Mouse (Mus musculus) heart, adult 9 months (tissue): ENCODE results near the gene Dmwd.

Experiments used
- DNase-seq, 2 experiments: peaks; one replicate each; pipeline ENCODE4 v3.0.0; 2022; ENCODE audit warnings: low spot score in 2 of 2

Gene Dmwd

DNA sequence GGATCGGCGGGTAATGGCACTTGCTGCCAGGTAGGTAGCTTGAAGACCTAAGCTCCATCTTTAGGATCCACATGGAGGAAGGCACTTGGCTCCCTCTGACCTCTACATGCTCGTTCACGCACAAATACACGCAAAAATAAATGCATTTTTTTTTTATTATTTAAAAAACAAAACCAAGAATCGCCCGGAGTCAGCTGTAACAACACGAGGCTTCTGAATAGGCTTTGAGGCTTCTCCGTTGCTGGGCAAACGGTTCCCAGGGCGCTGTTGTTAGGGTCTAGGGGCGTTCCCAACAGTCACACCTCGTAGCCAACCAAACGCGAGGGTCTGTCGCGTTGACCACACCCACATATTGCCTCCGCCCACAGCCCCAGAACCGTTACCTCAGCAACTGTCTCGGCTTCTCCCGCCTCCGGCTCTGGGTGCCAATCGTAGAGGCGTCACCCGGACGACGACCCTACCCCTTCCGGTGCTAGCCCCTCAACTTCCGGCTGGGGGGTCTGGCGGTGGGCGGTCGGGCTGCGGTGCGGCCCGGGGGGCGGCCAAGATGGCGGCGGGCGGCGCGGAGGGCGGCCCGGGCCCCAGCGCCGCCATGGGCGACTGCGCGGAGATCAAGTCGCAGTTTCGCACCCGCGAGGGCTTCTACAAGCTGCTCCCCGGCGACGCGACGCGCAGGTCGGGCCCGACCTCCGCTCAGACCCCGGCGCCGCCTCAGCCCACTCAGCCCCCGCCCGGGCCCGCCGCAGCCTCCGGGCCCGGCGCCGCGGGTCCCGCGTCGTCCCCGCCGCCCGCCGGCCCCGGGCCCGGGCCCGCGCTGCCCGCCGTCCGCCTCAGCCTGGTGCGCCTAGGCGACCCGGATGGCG, at the start of gene Dmwd:
TSS of gene Dmwd (plus strand) at position 505 of the 863 bp plus-strand sequence.
- DNase-seq: peak; percentile 95 to 96

DNA sequence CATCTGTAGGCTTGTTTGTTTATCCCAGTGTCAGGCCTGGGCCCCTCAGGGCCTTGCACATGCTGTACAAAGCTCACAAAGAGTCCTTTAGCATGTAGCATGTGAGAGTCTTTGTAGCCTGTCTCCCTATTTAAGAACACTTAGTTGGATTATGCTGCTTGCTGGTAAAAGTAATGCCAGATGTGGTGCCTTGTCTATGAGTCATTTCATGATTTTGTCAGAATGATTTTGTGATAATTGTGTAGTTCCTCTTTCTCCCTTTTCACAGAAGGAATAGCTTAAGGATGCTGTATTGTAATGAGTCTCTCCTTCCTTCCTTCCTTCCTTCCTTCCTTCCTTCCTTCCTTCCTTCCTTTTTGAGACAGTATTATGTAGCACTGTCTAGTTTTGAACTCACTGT, 48.0 kb upstream of the Dmwd start:
- no peak for DNase-seq

DNA sequence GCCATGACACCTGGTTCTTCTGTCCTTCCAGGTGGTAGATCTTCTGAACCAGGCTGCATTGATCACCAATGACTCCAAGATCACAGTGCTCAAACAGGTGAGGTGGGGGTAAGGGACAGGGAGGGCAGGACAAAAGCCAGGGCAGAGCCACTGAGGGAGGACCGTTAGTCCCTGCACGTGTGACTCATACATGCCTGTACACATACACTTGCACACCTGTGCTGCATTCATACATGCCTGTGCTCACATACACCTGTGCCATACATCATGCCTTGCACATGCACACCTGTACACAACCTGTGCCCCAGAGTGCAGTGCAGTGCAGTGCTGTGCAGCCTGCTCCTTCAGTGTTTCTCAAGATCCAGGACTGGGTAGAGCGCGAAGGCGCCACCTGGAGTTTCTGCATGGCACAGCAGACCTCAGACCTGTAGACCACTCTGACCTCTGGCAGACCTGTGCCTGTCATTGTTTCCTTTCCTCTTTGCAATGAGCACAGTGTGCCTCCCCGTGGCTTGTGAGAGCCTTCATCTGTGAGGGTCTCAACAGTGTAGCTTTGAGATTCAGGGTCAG, 46.9 kb upstream of the Dmwd start:
- peak in 1 of 2 experiments; percentile 34 for DNase-seq

DNA sequence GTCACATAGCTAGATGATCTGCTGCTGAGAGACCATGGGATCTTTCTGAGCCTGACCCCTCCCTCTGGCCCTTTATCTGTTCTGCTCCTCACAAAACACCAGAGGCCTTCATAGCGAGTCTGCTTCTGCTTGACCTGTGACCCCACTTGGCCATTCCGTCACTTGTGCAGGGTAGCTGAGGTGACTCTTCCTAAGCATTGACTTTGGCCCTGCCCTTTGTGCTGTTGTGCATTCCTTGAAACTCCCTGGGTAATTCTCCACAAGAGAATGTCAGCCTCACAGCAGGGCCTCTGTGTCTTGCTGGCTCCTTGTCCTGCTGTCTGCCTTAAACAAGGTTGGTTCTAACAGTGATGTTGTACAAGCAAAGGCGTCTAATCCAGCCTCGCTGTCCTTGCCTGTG, 44.4 kb upstream of the Dmwd start:
- no peak for DNase-seq

DNA sequence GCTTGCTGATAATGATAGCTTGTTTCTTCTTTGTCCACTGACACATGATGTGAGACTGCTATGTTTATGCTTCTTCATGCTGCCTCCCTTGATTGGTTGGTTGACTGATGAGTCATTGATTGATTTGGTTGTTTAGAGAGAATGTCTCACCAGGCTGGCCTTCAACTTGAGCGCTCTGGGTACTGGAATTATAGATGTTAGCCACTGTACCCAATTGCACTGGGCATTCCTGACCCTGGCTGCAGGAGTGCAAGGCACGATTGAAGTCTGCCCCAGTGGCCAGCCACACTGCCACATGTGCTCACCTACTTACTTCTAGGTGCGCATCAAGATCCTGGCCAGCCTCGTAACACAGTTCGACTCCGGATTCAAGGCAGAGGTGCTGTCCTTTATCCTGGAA, 31.4 kb upstream of the Dmwd start:
- DNase-seq: no peak

DNA sequence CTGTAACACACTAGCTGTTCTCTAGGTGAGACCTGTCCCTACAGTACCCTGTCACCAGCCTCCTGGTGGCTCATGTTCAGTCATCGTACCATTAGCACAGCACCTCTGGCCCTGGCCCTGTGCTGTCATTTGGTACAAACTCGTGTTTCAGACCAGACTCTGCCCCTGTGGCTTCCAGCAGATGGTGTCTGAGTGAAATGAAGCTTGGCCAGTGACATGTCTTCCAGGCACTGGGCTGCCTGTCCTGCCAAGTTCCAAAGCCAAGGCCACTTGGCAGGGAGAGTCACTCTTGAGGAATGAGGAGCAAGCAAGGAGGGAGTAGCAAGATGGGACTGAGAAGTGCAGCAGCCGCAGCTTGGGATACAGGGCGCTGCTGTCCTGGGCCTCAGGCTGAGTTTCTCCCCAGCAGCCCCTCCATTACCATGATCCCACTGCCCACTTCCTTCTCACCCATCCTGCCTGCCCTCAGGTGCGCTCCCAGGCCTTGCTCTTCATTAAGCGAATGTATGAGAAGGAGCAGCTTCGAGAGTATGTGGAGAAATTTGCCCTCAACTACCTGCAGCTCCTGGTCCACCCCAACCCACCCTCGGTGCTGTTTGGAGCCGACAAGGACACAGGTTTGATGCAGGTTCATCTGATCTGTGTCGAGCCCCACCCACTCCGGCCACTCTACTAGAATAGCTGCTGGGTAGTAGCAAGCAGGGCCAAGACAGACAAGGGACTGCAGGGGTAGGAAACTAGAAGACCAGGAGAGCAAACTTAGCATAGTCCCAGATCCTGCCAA, 29.5 kb upstream of the Dmwd start:
- no peak for DNase-seq

DNA sequence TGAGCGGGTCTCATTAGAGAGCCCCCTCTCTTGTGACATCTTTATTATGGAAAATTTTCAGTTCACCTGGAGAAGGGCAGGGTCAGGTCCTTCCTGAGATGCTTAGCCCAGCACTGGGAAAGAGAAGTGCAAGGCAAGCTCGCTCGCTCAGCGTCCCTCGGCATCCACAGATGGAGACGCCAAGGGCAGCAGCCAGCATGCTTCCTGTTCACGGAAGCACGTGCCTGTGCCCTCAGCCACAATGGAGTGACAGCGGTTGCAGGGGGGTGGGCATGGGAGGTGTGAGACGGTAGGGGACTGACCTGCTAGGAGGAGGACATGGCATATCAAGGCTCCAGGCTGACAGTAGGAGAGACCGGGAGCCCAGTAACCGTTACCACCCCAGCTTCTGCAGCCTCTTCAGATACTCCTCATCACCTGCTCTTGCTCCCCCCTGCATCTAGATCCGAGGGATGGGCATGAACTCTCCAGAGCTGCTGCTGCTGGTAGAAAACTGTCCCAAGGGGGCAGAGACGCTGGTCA, 28.0 kb upstream of the Dmwd start:
- DNase-seq: no peak

DNA sequence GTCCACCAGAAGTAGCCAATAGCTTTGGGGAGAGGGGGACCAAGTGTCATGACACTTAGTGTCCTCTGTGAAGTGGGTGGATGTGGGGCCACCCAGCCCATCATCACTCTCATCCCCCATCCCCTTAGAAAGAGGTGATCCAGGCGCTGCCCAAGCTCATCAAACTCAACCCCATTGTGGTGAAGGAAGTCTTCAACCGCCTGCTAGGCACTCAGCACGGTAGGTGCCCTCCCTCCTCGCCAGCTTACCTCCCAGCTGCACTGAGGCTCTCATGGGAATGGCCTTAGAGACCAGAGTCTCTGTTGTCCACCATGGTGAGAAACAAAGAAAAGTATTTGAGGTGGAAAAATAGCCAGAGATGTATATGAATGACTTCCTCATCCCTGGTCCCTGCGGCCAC, 26.8 kb upstream of the Dmwd start:
- DNase-seq: no peak

DNA sequence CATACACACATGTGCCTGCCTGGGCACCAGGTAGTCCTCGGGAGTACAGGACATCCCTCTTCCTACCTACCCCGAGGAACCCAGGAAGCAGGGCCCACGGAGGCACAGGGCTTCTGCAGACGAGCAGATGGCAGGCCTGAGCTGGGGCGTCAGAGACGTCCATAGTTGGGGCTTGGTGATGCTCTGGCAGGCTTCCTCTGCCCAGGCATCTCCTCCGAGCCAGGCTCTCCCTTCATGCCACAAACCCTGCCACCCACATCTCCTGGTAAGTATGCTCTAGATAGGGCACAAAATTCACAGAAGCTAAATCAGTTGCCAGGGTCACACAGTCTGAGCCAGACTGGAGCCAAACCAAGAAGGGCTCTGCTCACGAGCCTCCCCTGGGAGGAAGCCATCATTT, 25.9 kb upstream of the Dmwd start:
- no peak for DNase-seq

DNA sequence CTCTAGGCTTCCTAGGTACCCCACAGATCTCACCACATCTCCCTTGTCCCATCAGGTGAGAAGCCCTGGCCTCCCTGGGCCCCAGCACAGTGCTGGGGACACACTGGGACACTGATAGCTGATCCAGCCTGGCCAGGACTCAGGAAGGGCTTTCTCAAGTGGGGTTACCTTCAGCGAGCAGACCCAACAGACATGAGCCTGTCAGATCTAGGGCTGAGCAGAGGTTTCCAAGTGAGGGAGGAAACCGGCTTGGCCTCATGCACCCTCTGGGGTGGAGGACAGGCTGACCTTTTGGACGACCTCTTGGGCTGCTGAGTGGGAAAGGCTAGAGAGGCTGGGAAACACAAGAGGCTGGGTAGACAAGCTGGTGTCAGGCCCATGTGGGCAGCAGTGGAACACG, 24.9 kb upstream of the Dmwd start:
- DNase-seq: peak in 1 of 2 experiments; percentile 9

DNA sequence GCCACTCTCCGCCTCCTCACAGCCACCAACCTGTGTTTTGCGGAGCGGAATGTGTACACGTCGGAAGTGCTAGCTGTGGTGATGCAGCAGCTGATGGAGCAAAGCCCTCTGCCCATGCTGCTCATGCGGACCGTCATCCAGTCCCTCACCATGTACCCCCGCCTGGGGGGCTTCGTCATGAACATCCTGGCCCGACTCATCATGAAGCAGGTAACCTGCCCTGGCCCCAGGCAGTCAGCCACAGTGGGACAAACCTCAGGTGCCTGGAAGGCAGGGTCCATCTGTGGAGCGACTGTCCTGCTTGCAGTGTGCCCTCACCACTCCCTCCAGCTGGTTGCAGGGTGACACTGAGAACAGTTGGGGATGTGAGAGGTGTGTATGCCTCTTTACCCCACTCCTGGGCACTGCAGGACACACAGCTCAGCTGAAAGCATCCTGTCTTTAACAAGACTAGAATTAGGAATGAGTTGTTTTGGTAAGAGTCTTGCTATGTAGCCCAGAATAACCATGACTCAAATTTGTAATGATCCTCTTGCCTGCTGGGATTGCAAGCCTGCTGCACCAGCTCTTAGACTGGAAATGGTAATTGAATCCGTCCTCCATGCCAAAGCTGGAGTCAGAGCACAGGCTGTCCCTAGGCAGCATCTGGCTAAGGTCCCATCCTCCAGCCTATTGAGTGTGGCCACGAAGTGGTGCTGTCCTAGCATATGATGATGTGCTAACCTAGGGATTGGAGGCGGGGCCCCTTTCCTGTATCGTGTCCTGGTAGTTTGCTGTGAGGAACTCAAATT, 23.5 kb upstream of the Dmwd start:
- no peak for DNase-seq

DNA sequence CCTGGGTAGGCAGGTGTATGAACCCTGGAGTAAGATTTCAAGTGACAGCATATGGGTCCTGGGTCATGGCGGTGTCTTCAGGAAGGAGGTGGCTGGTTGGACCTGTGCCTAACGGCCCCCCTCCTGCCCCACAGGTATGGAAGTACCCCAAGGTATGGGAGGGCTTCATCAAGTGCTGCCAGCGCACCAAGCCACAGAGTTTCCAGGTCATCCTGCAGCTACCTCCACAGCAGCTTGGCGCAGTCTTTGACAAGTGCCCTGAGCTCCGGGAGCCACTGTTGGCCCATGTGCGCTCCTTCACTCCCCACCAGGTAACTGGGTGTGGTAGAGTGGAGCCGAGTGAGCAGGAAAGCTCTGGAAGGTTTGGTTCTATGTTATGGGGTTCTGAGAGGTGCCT, 22.9 kb upstream of the Dmwd start:
- DNase-seq: no peak

DNA sequence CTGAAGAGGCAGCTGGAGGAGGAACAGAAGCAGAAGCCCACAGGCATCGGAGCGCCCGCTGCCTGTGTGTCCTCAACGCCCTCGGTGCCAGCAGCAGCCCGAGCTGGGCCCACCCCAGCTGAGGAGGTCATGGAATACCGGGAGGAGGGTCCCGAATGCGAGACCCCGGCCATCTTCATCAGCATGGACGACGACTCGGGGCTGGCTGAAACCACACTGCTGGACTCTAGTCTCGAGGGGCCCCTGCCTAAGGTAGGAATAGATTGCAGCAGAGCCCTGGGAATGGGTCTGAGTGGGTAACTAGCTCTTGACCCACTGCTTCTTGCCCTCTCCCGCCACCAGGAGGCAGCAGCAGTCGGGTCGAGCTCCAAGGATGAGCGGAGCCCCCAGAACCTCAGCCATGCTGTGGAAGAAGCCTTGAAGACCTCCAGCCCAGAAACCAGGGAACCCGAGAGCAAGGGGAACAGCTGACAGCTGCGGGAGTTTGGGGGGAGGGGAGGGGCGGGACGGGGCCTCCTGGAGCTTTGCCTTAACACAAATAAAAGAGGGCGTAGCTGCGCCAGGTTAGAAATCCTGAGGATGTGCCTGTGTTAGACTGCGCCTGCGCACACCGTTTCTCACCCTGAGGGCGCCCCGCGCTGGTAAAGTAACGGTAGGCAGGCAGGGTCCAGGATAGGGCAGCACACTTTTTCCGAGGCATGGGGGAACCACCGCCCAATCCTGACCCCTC, 21.8 kb upstream of the Dmwd start, which contains the start of gene Rsph6a:
TSS of gene Rsph6a (plus strand) at position 644 of the 730 bp plus-strand sequence.
- DNase-seq: no peak

DNA sequence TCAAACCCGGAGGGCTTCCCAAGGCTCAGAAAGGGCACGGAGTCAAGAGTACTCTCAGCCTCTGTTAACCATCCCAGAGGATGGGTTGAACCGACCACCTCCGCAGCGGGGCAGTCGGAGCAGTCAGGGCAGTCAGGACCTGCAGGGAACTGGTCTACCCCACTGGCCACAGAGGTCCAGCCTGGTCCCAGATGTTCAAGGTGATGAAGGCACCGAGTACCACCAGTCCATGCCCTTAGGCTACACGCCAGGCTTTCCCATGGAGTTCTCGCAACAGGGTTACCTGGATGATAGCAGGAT, 21.3 kb upstream of the Dmwd start:
- DNase-seq: no peak

DNA sequence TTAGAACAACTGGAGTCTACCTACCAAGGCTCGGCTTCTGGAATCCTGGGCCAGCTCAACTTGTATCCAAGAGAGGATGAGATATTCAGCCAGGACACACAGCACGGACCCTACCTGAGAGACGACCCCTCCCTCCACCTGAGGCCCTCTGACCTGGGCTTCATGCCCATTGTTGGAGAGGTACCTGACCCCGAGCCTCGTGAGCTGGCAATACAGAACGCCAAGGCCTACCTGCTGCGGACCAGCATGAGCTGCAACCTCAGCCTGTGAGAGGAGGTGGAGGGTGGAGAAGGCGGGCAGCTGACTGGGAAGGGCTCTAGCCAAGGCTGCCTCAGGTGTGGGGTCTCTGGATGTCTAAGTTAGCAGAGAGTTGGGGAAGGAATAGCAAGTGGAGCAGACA, 20.9 kb upstream of the Dmwd start:
- DNase-seq: no peak

DNA sequence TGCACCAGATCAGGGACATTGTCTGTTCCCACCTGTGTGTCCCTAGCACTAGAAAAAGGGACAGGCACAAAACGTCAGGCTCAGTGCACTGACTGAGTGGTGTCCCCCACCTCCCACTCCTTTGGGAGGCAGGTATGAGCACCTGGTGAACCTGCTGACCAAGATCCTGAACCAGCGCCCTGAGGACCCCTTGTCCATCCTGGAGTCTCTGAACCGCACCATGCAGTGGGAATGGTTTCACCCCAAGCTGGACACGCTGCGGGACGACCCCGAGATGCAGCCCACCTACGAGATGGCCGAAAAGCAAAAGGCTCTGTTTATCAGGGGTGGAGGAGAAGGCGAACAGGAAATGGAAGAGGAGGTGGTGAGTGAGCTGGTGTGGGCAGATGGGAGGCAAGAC, 18.6 kb upstream of the Dmwd start:
- no peak for DNase-seq

DNA sequence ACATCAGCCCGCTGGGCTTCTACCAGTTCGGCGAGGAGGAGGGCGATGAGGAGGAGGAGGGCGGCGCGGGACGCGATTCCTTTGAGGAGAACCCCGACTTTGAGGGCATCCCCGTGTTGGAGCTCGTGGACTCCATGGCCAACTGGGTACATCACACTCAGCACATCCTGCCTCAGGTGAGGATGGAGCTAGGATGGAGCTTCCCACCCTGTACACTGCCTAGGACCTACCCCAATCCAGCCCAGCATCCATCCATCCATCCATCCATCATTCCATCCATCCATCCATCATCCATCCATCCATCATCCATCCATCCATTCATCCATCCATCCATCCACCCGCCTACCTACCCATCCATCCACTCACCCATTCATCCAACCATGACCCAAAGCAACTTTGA, 10.1 kb upstream of the Dmwd start:
- DNase-seq: no peak

DNA sequence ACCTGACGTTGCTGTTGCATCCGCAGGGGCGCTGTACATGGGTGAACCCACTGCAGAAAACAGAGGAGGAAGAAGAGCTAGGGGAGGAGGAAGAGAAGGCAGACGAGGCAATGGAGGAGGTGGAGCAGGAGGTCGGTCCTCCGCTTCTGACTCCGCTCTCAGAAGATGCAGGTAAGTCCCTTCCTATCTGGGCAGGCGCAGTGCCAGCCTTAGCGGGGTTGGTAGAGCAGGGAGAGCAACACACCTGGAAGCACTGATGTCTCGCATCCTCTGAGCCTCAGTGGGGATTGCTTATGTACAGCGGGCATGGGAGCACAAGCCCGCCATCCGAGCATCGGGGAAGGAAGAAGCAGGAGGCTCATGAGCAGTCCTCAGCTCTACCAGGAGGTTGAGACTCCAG, 9.0 kb upstream of the Dmwd start:
- DNase-seq: no peak

DNA sequence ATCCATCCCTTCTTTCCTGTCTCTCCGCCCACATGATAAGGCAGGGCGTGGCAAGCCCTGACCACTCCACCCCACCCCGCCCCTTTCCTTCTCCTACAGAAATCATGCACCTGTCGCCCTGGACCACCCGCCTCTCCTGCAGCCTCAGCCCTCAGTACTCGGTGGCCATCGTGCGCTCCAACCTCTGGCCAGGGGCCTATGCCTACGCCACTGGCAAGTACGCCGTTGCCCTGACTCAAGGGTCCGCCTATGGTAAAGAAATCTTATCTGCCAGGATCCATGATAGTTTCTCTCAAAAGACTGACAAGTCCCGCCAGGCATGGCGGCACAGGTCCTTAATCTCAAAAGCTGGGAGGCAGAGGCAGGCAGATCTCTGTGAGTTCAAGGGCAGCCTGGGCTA, 8.1 kb upstream of the Dmwd start:
- DNase-seq: no peak

DNA sequence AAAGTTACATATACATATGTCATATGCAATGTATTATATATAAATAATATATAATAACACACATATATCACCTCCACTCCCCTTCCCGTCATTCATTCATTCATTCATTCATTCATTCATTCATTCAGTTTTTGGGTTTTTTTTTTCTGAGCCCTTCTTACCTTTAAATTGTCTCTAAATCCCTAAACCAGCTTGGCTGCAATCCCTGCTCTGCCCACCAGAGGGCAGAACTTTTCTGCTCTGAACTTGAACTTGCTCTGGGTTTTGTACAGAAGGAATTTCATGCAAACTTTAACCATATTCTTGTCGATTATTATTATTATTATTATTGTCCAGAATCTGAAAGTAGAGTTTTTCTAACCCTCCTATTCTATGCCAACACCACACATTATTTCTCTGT, 7.3 kb upstream of the Dmwd start:
- peak in 1 of 2 experiments; percentile 68 for DNase-seq

DNA sequence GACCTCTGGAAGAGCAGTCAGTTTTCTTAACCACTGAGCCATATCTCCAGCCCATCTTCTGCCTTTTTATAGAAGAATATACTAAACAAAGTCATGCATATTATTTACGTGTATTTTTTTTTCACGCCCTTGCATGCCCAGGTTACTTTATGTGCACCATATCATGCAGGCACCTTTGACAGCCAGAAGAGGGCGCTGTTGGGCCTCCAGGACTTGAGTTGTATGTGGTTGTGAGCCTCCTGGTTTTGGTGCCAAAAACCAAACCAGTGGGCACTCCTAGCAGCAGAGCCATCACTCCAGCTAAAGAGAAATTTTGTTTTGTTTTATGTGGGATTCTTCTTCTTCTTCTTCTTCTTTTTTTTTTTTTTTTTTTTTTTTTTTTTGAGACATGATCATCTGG, 6.5 kb upstream of the Dmwd start:
- no peak for DNase-seq
